Mouse (Mus musculus) megakaryocyte, embryonic 14.5 days (primary cell): ENCODE data around the gene Clec4f. TPM values are rescaled to one million over a fixed set of nuclear protein-coding genes. Genes with fewer than 3 reads are reported as not detected.
A peak's percentile ranks its signal among the peaks of the same experiment; 100 is the strongest.
"Not testable (repeated sequence)": the region's sequence is repeated elsewhere in the genome, so short reads cannot be mapped to it uniquely, and the experiment has no call there.

Experiments used
- H3K27me3 ChIP-seq: replicated peaks from 2 replicates; pipeline ENCODE3; 2012; ENCODE audit warnings: inconsistent platforms
- H3K36me3 ChIP-seq: replicated peaks from 2 replicates; pipeline ENCODE3; 2012; ENCODE audit warnings: low read length, inconsistent platforms, mixed read lengths
- H3K4me1 ChIP-seq: 2 replicates; pipeline ENCODE4 v1.6.1; 2012; ENCODE audit warnings: inconsistent platforms
- H3K4me3 ChIP-seq: replicated peaks from 2 replicates; pipeline ENCODE3; 2012; ENCODE audit warnings: moderate library complexity, mild to moderate bottlenecking, inconsistent platforms
- H3K9me3 ChIP-seq: 2 replicates; pipeline ENCODE4 v1.6.1; 2012; ENCODE audit warnings: inconsistent platforms
- FLI1 ChIP-seq: IDR thresholded peaks from 2 replicates; pipeline ENCODE4 v1.6.1; 2012; ENCODE audit warnings: low read length, inconsistent platforms, mixed read lengths
- GATA1 ChIP-seq: IDR thresholded peaks from 3 replicates; pipeline ENCODE4 v1.6.1; 2012; ENCODE audit warnings: mixed read lengths, low read length, inconsistent platforms, borderline replicate concordance
- polyA plus RNA-seq: library from polyadenylated mRNA; stranded (reverse); fragments of >175 nt; gene quantifications from 2 replicates; pipeline ENCODE4 v1.2.3, GENCODE M21; 2012; ENCODE audit warnings: low replicate concordance; ENCODE audit not compliant: insufficient read depth

The Clec4f gene
- polyA plus RNA-seq, 1 experiment: not detected

DNA sequence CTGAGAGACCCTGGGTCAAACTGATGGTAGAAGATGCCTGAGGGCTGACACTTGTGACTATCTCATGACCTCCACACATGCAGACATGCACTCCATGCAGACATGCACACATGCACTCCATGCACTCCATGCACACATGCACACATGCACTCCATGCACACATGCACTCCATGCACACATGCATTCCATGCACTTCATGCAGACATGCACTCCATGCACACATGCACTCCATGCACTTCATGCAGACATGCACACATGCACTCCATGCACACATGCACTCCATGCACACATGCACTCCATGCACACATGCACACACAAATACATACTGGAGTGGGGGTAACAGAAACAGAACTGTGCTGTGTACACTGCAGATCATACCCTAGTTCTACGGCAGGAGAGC lies 20.7 kb downstream of the Clec4f start:
- TF ChIP-seq GATA1: no peak
- no peak for TF ChIP-seq FLI1
- H3K4me3 ChIP-seq: peak overlapping the region; percentile 72
- H3K4me1 ChIP-seq: peaks cover 3% of the 10 kb centered on the region; the same call in 1 of the 2 replicates
- H3K9me3 ChIP-seq: no peaks in the 10 kb centered on the region
- no peaks in the 10 kb centered on the region for H3K36me3 ChIP-seq
- peaks cover 46% of the 10 kb centered on the region for H3K27me3 ChIP-seq

DNA sequence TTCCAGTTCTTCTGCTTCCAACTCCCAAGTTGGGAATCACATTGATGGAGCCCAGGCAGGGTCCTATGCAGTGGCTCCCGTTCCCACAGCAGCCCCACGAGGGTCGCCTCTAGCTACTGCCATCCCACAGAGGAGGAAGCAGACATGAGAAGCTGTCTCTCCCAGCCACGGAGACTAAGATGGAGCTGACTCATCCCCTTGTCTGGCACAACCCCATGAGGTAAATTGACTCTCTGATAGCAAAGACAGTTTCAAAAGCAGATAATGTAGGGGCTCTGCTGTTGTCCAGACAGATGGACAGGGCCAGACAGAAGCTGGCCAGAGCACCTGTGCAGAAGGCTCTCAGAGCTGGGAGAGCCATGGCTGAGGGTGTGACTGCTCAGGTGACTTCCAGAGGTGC lies 21.4 kb downstream of the Clec4f start:
- not testable (repeated sequence) for H3K4me3 ChIP-seq, H3K9me3 ChIP-seq, H3K36me3 ChIP-seq, H3K4me1 ChIP-seq
- peaks cover 50% of the 10 kb centered on the region for H3K27me3 ChIP-seq

DNA sequence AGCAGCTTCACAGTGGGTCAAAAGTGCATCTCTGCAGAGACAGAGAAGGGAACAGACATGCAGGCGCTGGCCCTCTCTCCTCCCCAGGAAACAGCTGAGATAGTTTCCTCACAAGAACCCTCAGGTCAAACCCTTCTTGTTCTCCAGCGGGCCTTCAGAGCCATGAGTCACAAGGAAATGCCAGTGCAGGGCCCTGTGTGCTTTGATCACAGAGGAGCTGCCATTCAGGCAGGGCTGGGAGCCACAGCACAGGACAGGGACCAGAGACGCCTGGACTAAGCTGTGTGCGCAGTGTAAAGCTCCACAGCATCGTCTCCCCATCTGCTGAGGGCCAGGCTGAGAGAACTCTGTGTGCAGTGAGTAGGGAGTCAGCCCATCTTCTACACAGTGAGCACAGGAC lies 21.9 kb downstream of the Clec4f start:
- H3K9me3 ChIP-seq, H3K4me3 ChIP-seq, H3K36me3 ChIP-seq, H3K4me1 ChIP-seq: not testable (repeated sequence)
- H3K27me3 ChIP-seq: peaks cover 52% of the 10 kb centered on the region

DNA sequence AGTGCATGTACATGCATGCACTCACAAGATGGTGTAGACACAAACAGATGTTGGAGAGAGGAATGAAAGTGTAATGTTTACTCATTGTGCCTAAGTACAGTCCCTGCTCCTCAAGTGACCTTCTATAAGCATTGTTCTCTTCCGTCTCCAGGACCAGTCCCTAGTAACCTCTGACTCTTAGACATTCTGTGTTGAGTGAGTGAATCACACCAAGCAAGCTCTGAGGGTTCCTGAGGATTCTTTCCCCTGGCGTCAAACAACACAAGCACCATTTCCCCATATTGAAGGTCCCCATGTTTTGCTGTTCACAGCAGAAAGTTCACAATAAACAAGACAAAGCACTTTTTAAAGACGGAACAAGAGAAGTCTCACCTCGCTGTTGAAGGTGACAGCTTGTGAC lies 24.2 kb downstream of the Clec4f start:
- Histone ChIP-seq H3K9me3 (no peaks in the 10 kb centered on the region), H3K4me1 (peaks cover 3% of the 10 kb centered on the region; the same call in 1 of the 2 replicates), H3K36me3 (no peaks in the 10 kb centered on the region), H3K4me3 (peak overlapping the region; percentile 79), H3K27me3 (peaks cover 57% of the 10 kb centered on the region)
- no peak for TF ChIP-seq GATA1
- no peak for TF ChIP-seq FLI1

DNA sequence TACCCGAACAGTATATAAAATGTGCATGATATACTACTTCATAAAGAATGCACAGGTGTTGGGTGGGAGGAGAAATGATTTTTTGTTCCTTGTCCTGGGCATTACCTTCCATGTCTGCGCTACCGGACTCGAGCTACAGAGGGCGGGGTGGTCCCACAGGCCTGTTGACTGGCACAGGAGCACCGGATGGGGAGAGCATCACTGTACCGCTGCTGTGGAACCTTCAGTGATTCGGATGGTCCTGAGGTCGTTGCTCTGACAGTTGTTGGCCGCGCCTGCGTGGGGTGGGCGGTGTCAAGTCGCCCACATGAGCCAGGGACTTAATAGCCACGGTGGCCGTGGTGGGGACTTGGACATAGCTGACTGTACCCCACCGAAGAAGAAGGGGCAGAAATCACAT lies 29.2 kb downstream of the Clec4f start:
- Histone ChIP-seq H3K27me3 (peaks cover 50% of the 10 kb centered on the region), H3K4me1 (no peaks in the 10 kb centered on the region; the same call in 1 of the 2 replicates), H3K4me3 (no peak overlapping the region), H3K36me3 (no peaks in the 10 kb centered on the region), H3K9me3 (no peaks in the 10 kb centered on the region)
- TF ChIP-seq FLI1 (no peak), GATA1 (no peak)

DNA sequence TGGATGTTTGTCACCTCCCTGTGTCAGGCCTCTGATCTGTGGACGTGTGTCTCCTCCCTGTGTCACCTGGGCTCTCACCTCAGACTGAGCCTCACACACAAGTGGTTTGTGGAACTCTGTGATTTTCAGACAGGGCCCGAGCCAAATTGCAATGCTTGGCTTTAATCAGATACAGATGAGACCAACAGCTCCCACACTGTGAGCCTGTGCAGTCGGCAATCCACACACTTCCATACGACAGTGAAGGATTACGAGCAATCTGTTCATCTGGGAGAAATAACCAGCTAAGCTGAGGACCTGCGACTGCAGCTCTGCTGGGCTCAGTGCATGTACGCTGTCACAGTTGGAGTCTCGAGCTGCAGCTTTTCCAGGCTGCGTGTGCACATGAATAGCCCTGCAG lies 36.0 kb downstream of the Clec4f start:
- no peaks in the 10 kb centered on the region for H3K36me3 ChIP-seq
- no peak for TF ChIP-seq GATA1
- peaks cover 47% of the 10 kb centered on the region for H3K27me3 ChIP-seq

DNA sequence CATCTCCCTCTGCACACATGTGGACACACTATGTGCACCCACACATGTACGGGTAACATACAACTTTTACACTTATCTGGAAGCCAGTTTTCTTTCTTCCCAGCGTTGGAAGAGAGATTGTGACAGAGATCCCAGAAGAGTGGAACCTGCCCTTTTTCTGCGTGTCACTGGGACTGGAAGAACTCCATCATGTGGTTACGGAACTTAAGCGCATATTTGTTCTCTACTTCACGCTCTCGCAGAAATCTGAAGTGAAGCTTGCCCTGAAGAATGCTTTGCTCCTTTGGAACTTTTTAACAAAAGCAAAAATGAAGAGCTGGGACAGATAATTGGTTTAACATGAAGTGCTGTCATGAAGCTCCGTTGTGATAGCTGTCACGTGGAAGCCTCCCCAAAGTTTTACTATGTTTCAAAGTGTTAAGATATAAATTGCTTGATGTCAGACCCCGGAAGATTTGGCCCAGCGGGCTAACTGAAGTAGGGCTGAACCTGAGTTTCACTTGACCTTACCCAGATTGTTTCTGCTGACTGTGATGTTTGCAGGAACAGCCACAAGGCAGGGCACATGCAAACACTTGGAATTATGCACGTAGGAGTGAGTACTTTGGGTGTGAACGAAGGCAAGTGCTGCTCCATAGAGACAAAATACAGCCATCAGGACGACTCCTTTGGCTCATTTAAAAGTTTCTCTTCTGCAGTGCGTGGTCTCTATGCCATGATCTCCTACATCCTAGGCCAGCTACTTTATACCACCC lies 38.2 kb downstream of the Clec4f start:
- peaks cover 16% of the 10 kb centered on the region for H3K4me1 ChIP-seq
- no peaks in the 10 kb centered on the region for H3K36me3 ChIP-seq
- TF ChIP-seq FLI1 (no peak), GATA1 (no peak)
- H3K4me3 ChIP-seq: no peak overlapping the region
- H3K27me3 ChIP-seq: peaks cover 56% of the 10 kb centered on the region
- no peaks in the 10 kb centered on the region for H3K9me3 ChIP-seq

More for the DNA sequence above, 36.0 kb downstream of the Clec4f start:
- Histone ChIP-seq H3K9me3 (no peaks in the 10 kb centered on the region), H3K4me1 (peaks cover 11% of the 10 kb centered on the region), H3K4me3 (no peak overlapping the region)

DNA sequence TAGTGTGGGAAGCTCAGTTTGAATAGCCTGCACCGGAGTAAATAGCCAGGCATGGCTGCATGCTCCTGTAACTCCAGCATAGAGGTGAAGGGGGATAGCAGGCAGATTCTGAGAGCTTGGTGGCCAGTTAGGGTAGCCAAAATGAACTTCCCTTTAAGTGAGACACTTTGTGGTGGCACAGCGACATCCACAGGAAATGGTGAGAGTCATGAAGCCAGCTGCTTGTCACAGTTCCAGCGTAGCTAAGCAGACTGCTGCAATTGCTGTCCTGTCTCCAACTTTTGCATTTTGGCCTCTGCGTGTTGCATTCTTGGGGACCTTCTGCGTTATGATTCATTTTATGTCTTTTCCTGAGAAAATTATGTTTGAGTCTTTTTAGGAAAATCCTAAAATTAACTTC lies 39.5 kb downstream of the Clec4f start:
- H3K27me3 ChIP-seq: peaks cover 52% of the 10 kb centered on the region
- no peaks in the 10 kb centered on the region for H3K36me3 ChIP-seq
- peaks cover 17% of the 10 kb centered on the region for H3K4me1 ChIP-seq
- no peaks in the 10 kb centered on the region for H3K9me3 ChIP-seq
- H3K4me3 ChIP-seq: no peak overlapping the region
- no peak for TF ChIP-seq FLI1
- no peak for TF ChIP-seq GATA1

DNA sequence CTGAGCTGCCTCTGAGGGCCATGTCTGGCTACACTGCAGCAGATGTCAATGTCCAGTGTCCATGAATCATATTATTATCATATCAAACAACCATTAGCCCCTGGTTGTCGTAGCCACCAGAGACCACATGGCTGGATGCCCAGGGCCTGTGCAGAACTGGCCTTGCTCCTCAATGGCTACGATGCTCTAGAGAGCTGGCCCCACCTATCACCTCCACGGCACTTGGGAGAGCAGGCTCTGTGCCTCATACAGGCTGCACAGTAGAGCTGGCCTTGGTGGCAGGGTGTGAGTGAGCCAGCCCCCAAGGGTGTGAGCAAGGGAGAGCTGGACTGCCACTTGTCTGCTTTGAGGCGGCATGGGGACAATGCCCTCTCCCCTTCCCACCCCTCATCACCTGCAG lies 41.5 kb downstream of the Clec4f start:
- no peaks in the 10 kb centered on the region for H3K36me3 ChIP-seq
- peaks cover 64% of the 10 kb centered on the region for H3K27me3 ChIP-seq

DNA sequence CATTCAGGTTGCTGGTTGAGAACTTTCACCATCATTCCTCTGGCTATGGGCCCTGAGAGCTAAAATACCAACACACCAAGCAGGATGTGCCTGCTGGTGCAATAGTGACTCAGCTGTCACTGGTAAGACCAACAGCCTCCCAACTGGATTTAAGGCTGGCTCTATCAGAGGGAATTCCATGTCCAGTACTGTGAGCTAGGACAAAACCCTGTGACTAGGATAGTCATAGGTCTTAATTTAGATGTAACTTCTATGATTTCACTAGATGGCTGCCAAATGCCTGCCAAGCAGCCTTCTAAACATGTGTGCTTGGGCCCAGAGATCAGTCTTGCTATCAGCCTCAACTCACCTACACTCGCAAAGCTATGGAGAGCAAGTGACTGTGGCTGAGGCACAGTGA lies 43.0 kb downstream of the Clec4f start:
- Histone ChIP-seq H3K36me3 (no peaks in the 10 kb centered on the region), H3K4me1 (peaks cover 26% of the 10 kb centered on the region), H3K27me3 (peaks cover 56% of the 10 kb centered on the region), H3K4me3 (no peak overlapping the region), H3K9me3 (no peaks in the 10 kb centered on the region)
- TF ChIP-seq GATA1 (no peak), FLI1 (no peak)

More for the DNA sequence above, 41.5 kb downstream of the Clec4f start:
- H3K4me1 ChIP-seq: peaks cover 22% of the 10 kb centered on the region
- H3K4me3 ChIP-seq: no peak overlapping the region
- no peak for TF ChIP-seq GATA1
- no peak for TF ChIP-seq FLI1
- H3K9me3 ChIP-seq: no peaks in the 10 kb centered on the region
